Mouse (Mus musculus) embryonic facial prominence, embryonic 11.5 days (tissue): ENCODE measurements around the gene Trip6. TPM values are rescaled to one million over a fixed set of nuclear protein-coding genes. Genes with fewer than 3 reads are reported as not detected.
"Not testable (repeated sequence)": the region's sequence is repeated elsewhere in the genome, so short reads cannot be mapped to it uniquely, and the experiment has no call there.

Experiments
- ATAC-seq: fragments of 200-750 bp; cut with Nextera tagmentation; replicated peaks from 2 replicates; pipeline ENCODE4 v1.8.0; 2017; ENCODE audit warnings: low read depth; ENCODE audit not compliant: insufficient number of reproducible peaks, low FRiP score, low TSS enrichment
- DNase-seq: peaks from one replicate; pipeline ENCODE4 v3.0.0-alpha.2; 2015; ENCODE audit warnings: low spot score
- H3K27ac ChIP-seq: fragments of 300-500 bp; sonication (generic); replicated peaks from 2 replicates; pipeline ENCODE4 v1.5.1; 2014; ENCODE audit warnings: mild to moderate bottlenecking, low read depth, low read length, control low read depth
- H3K27me3 ChIP-seq: fragments of 300-500 bp; sonication (generic); 2 replicates; pipeline ENCODE4 v1.6.1; 2014; ENCODE audit warnings: mild to moderate bottlenecking, low read length, moderate library complexity, mixed read lengths; ENCODE audit not compliant: control insufficient read depth, insufficient read depth
- H3K36me3 ChIP-seq: fragments of 300-500 bp; sonication (generic); replicated peaks from 2 replicates; pipeline ENCODE4 v1.6.1; 2014; ENCODE audit warnings: low read depth, mild to moderate bottlenecking, low read length, moderate library complexity, mixed read lengths; ENCODE audit not compliant: control insufficient read depth, insufficient read depth
- H3K4me1 ChIP-seq: fragments of 300-500 bp; sonication (generic); 2 replicates; pipeline ENCODE4 v1.6.1; 2014; ENCODE audit warnings: low read length, mixed read lengths; ENCODE audit not compliant: control insufficient read depth, insufficient read depth
- H3K4me2 ChIP-seq: fragments of 300-500 bp; sonication (generic); 2 replicates; pipeline ENCODE4 v1.6.1; 2014; ENCODE audit warnings: low read depth, mild to moderate bottlenecking, control low read depth, low read length, moderate library complexity
- H3K4me3 ChIP-seq: fragments of 300-500 bp; sonication (generic); 2 replicates; pipeline ENCODE4 v1.5.1; 2014; ENCODE audit warnings: low read depth, low read length, control low read depth
- H3K9ac ChIP-seq: fragments of 300-500 bp; sonication (generic); replicated peaks from 2 replicates; pipeline ENCODE4 v1.6.1; 2014; ENCODE audit warnings: mild to moderate bottlenecking, control low read depth, low read length
- H3K9me3 ChIP-seq: fragments of 300-500 bp; sonication (generic); replicated peaks from 2 replicates; pipeline ENCODE4 v1.6.1; 2016; ENCODE audit warnings: mild to moderate bottlenecking, low read length, inconsistent platforms, mixed read lengths; ENCODE audit not compliant: control insufficient read depth
- WGBS: fragments of 180-500 bp; shearing (Covaris S2); extraction: QIAGEN DNeasy Blood & Tissue Kit; methylation state at CpG from one replicate; pipeline ENCODE4 v1.1.7; 2014; 5-methylcytosine and 5-hydroxymethylcytosine counted together
- polyA plus RNA-seq: library from polyadenylated mRNA; unstranded; fragments of >200 nt; fragmentation: Nextera tagmentation; extraction: Ambion mirVana; gene quantifications from 2 replicates; pipeline ENCODE4 v1.2.1, GENCODE M21; 2014

Trip6 gene
- polyA plus RNA-seq, 1 experiment from 2014 or later = 40.3 TPM

- DNase-seq (peak; percentile 47), ATAC-seq (peak; percentile 35; the same call in 1 of the 2 replicates)
- H3K9ac ChIP-seq = peak within 1 kb of the TSS; percentile 57
- H3K4me1 ChIP-seq = peaks cover 18% of the 10 kb centered on the region
- no peaks in the 10 kb centered on the region for H3K9me3 ChIP-seq
- 0 out of 2 replicates have a peak within 1 kb of the TSS, but pooled peaks have one; percentile 8 for H3K27ac ChIP-seq
- H3K4me2 ChIP-seq = peak within 1 kb of the TSS; percentile 80
- H3K27me3 ChIP-seq = peaks cover 42% of the 10 kb centered on the region
- no peaks in the 10 kb centered on the region for H3K36me3 ChIP-seq
- H3K4me3 ChIP-seq = peak within 1 kb of the TSS; percentile 38
- WGBS = under 1% methylated on average over 40 of the region's 40 CpGs
Measured at GRCm38 (mm10) chr5:137287032-137287952, 26.9 kb downstream of the Trip6 start, which contains the start of gene Ache. TSS of gene Ache (plus strand) at chr5:137287519.

- no peaks in the 10 kb centered on the region for H3K9me3 ChIP-seq
- H3K9ac ChIP-seq = no peak overlapping the region
- no peaks in the 10 kb centered on the region for H3K36me3 ChIP-seq
- DNase-seq (peak; percentile 91), ATAC-seq (peak; percentile 36; the same call in 1 of the 2 replicates)
- peak overlapping the region; percentile 80 for H3K4me2 ChIP-seq
- H3K27me3 ChIP-seq = peaks cover 40% of the 10 kb centered on the region
- whole genome bisulfite sequencing = 2% methylated on average over 14 of the region's 16 CpGs
- H3K4me3 ChIP-seq = peak overlapping the region; percentile 38
- peaks cover 18% of the 10 kb centered on the region for H3K4me1 ChIP-seq
- no peak overlapping the region for H3K27ac ChIP-seq
Measured at GRCm38 (mm10) chr5:137286655-137287031, 27.6 kb downstream of the Trip6 start.

DNA sequence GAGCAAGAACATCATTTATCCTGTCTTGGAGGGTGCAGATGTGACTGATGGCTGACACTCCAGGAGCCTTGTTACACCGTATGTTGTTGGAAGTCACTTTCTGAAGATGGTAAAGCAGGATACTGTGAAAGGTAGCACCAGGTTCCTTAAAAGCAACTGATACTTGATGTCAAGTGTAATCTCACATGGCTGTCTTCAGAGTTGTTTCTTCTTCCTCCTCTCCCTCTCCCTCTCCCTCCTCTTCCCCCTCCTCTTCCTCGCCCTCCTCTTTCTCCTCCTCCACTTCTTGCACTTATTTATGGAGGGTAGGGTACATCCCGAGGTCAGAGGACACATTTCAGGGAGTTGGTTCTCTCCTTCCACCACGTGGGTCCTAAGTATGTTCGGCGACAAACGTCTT lies 28.2 kb downstream of the Trip6 start:
- H3K27ac ChIP-seq = no peak overlapping the region
- H3K9me3 ChIP-seq = no peaks in the 10 kb centered on the region
- DNase-seq (no peak), ATAC-seq (no peak)
- no peaks in the 10 kb centered on the region for H3K36me3 ChIP-seq
- peaks cover 36% of the 10 kb centered on the region for H3K27me3 ChIP-seq
- no peak overlapping the region for H3K4me2 ChIP-seq
- peaks cover 18% of the 10 kb centered on the region for H3K4me1 ChIP-seq
- H3K4me3 ChIP-seq = no peak overlapping the region
- no peak overlapping the region for H3K9ac ChIP-seq
- WGBS = 47% methylated on average over 7 of the region's 7 CpGs

- peaks cover 29% of the 10 kb centered on the region for H3K27me3 ChIP-seq
- no peak overlapping the region for H3K4me2 ChIP-seq
- no peak for ATAC-seq
- H3K4me3 ChIP-seq = no peak overlapping the region
- DNase-seq = no peak
- H3K4me1 ChIP-seq = peaks cover 18% of the 10 kb centered on the region
- WGBS = 65% methylated on average over 5 of the region's 5 CpGs
- no peak overlapping the region for H3K27ac ChIP-seq
- H3K36me3 ChIP-seq = no peaks in the 10 kb centered on the region
- no peaks in the 10 kb centered on the region for H3K9me3 ChIP-seq
- H3K9ac ChIP-seq = no peak overlapping the region
Measured at GRCm38 (mm10) chr5:137285045-137285444, 29.2 kb downstream of the Trip6 start.

GRCm38 (mm10) chr5:137284411-137284810 lies 29.8 kb downstream of the Trip6 start:
- not testable (repeated sequence) for H3K4me2 ChIP-seq, DNase-seq, H3K27ac ChIP-seq, H3K9ac ChIP-seq, H3K4me3 ChIP-seq, H3K9me3 ChIP-seq, H3K36me3 ChIP-seq, ATAC-seq
- peaks cover 23% of the 10 kb centered on the region for H3K27me3 ChIP-seq
- H3K4me1 ChIP-seq = peaks cover 18% of the 10 kb centered on the region
- 73% methylated on average over 5 of the region's 6 CpGs for WGBS

- Histone ChIP-seq H3K27me3 (no peaks in the 10 kb centered on the region), H3K36me3 (no peaks in the 10 kb centered on the region), H3K9ac (no peak overlapping the region), H3K9me3 (no peaks in the 10 kb centered on the region), H3K27ac (no peak overlapping the region), H3K4me2 (no peak overlapping the region), H3K4me1 (no peaks in the 10 kb centered on the region), H3K4me3 (no peak overlapping the region)
- 67% methylated on average over 18 of the region's 18 CpGs for WGBS
- peak; percentile 52 for DNase-seq
- ATAC-seq = no peak
Measured at GRCm38 (mm10) chr5:137277360-137278342, 36.6 kb downstream of the Trip6 start.

- H3K27ac ChIP-seq = no peak overlapping the region
- no peak overlapping the region for H3K9ac ChIP-seq
- H3K36me3 ChIP-seq = no peaks in the 10 kb centered on the region
- H3K27me3 ChIP-seq = no peaks in the 10 kb centered on the region
- ATAC-seq (no peak), DNase-seq (no peak)
- WGBS = 32% methylated on average over 15 of the region's 18 CpGs
- H3K9me3 ChIP-seq = no peaks in the 10 kb centered on the region
- H3K4me3 ChIP-seq = no peak overlapping the region
- no peak overlapping the region for H3K4me2 ChIP-seq
- no peaks in the 10 kb centered on the region for H3K4me1 ChIP-seq
Measured at GRCm38 (mm10) chr5:137268131-137268910, 45.9 kb downstream of the Trip6 start.
